Mouse (Mus musculus) kidney, postnatal 0 days (tissue): ENCODE measurements at regions not wholly inside any gene's neighbourhood (a gene's known extent, or its start where the extent isn't known, plus 50 kb on each side); places are given as distances from the start of the nearest gene placed in this dataset.

Experiments
- ATAC-seq: fragments of 200-750 bp; cut with Nextera tagmentation; replicated peaks from 2 replicates; pipeline ENCODE4 v1.8.0; 2017; ENCODE audit warnings: low read depth, moderate number of reproducible peaks, moderate TSS enrichment, moderate library complexity; ENCODE audit not compliant: low FRiP score
- DNase-seq: peaks from one replicate; pipeline ENCODE4 v3.0.0-alpha.2; 2016; ENCODE audit warnings: low spot score
- H3K27ac ChIP-seq: fragments of 300-500 bp; sonication (generic); 2 replicates; pipeline ENCODE4 v1.5.1; 2014; ENCODE audit warnings: mild to moderate bottlenecking
- H3K27me3 ChIP-seq: fragments of 300-500 bp; sonication (generic); 2 replicates; pipeline ENCODE4 v1.6.1; 2014; ENCODE audit warnings: low read length, mixed read lengths; ENCODE audit not compliant: insufficient read depth
- H3K36me3 ChIP-seq: fragments of 300-500 bp; sonication (generic); 2 replicates; pipeline ENCODE4 v1.6.1; 2014; ENCODE audit warnings: low read length, mixed read lengths; ENCODE audit not compliant: insufficient read depth
- H3K4me1 ChIP-seq: fragments of 300-500 bp; sonication (generic); replicated peaks from 2 replicates; pipeline ENCODE4 v1.6.1; 2014; ENCODE audit warnings: antibody characterized with exemption, low read length, mixed read lengths; ENCODE audit not compliant: insufficient read depth
- H3K4me2 ChIP-seq: fragments of 300-500 bp; sonication (generic); 2 replicates; pipeline ENCODE4 v1.6.1; 2014; ENCODE audit warnings: mild to moderate bottlenecking, low read length, moderate library complexity, mixed read lengths
- H3K4me3 ChIP-seq: fragments of 300-500 bp; sonication (generic); replicated peaks from 2 replicates; pipeline ENCODE4 v1.5.1; 2014; ENCODE audit warnings: low read depth, low read length
- H3K9ac ChIP-seq: fragments of 300-500 bp; sonication (generic); 2 replicates; pipeline ENCODE4 v1.6.1; 2014; ENCODE audit warnings: low read depth, low read length
- H3K9me3 ChIP-seq: fragments of 300-500 bp; sonication (generic); replicated peaks from 2 replicates; pipeline ENCODE4 v1.6.1; 2016; ENCODE audit warnings: low read length, inconsistent platforms, mixed read lengths
- CTCF ChIP-seq: IDR thresholded peaks from 2 replicates; pipeline ENCODE4 v1.5.1; 2016; ENCODE audit warnings: antibody characterized with exemption, low read depth, mild to moderate bottlenecking, moderate library complexity
- WGBS: fragments of 180-500 bp; shearing (Covaris S2); extraction: QIAGEN DNeasy Blood & Tissue Kit; methylation state at CpG from one replicate; pipeline ENCODE4 v1.1.7; 2014; 5-methylcytosine and 5-hydroxymethylcytosine counted together

- no peak for ATAC-seq
- 28% methylated on average over 1 of the region's 1 CpGs for WGBS
- Histone ChIP-seq H3K4me1 (no peaks in the 10 kb centered on the region), H3K4me3 (no peak overlapping the region), H3K4me2 (no peak overlapping the region), H3K9me3 (no peaks in the 10 kb centered on the region), H3K9ac (no peak overlapping the region), H3K27me3 (no peaks in the 10 kb centered on the region), H3K27ac (no peak overlapping the region), H3K36me3 (no peaks in the 10 kb centered on the region)
- TF ChIP-seq CTCF, result no peak
- no peak for DNase-seq
Observed at GRCm38 (mm10) chr10:37907731-37908130, 769.0 kb upstream of the Marcks start.

- H3K4me2 ChIP-seq, result no peak overlapping the region
- no peaks in the 10 kb centered on the region for H3K9me3 ChIP-seq
- peak; percentile 21 for DNase-seq
- WGBS, result 67% methylated on average over 1 of the region's 1 CpGs
- no peaks in the 10 kb centered on the region for H3K36me3 ChIP-seq
- H3K4me3 ChIP-seq, result no peak overlapping the region
- H3K9ac ChIP-seq, result no peak overlapping the region
- TF ChIP-seq CTCF, result no peak
- H3K4me1 ChIP-seq, result no peaks in the 10 kb centered on the region
- H3K27ac ChIP-seq, result no peak overlapping the region
- no peaks in the 10 kb centered on the region for H3K27me3 ChIP-seq
- no peak for ATAC-seq
Observed at GRCm38 (mm10) chr10:37887961-37888360, 749.2 kb upstream of the Marcks start.

- Histone ChIP-seq H3K9ac (no peak overlapping the region), H3K27me3 (no peaks in the 10 kb centered on the region), H3K4me3 (no peak overlapping the region), H3K4me1 (no peaks in the 10 kb centered on the region), H3K4me2 (no peak overlapping the region), H3K27ac (no peak overlapping the region), H3K36me3 (no peaks in the 10 kb centered on the region), H3K9me3 (no peaks in the 10 kb centered on the region)
- ATAC-seq, result no peak
- no peak for TF ChIP-seq CTCF
- no peak for DNase-seq
- 78% methylated on average over 5 of the region's 5 CpGs for WGBS
Observed at GRCm38 (mm10) chr10:37880841-37881240, 742.1 kb upstream of the Marcks start.

- TF ChIP-seq CTCF, result no peak
- DNase-seq (no peak), ATAC-seq (no peak)
- no peaks in the 10 kb centered on the region for H3K4me1 ChIP-seq
- no peaks in the 10 kb centered on the region for H3K27me3 ChIP-seq
- H3K27ac ChIP-seq, result no peak overlapping the region
- H3K36me3 ChIP-seq, result no peaks in the 10 kb centered on the region
- WGBS, result 85% methylated on average over 2 of the region's 2 CpGs
- no peak overlapping the region for H3K4me2 ChIP-seq
- no peak overlapping the region for H3K9ac ChIP-seq
- H3K9me3 ChIP-seq, result no peaks in the 10 kb centered on the region
- H3K4me3 ChIP-seq, result no peak overlapping the region
Observed at GRCm38 (mm10) chr10:37873925-37874324, 735.2 kb upstream of the Marcks start.

- Histone ChIP-seq H3K36me3 (no peaks in the 10 kb centered on the region), H3K4me1 (no peaks in the 10 kb centered on the region), H3K27ac (no peak overlapping the region), H3K4me2 (no peak overlapping the region), H3K4me3 (no peak overlapping the region), H3K9me3 (no peaks in the 10 kb centered on the region), H3K27me3 (no peaks in the 10 kb centered on the region), H3K9ac (no peak overlapping the region)
- DNase-seq (peak; percentile 82), ATAC-seq (no peak)
- WGBS, result 11% methylated on average over 4 of the region's 4 CpGs
- no peak for TF ChIP-seq CTCF
Observed at GRCm38 (mm10) chr10:37861001-37861400, 722.3 kb upstream of the Marcks start.

- Histone ChIP-seq H3K4me2 (no peak overlapping the region), H3K9ac (no peak overlapping the region), H3K27me3 (no peaks in the 10 kb centered on the region), H3K9me3 (no peaks in the 10 kb centered on the region), H3K4me3 (no peak overlapping the region), H3K27ac (no peak overlapping the region), H3K4me1 (no peaks in the 10 kb centered on the region), H3K36me3 (no peaks in the 10 kb centered on the region)
- TF ChIP-seq CTCF, result no peak
- ATAC-seq (no peak), DNase-seq (no peak)
- 85% methylated on average over 1 of the region's 1 CpGs for WGBS
Observed at GRCm38 (mm10) chr10:37849291-37849846, 710.6 kb upstream of the Marcks start.

GRCm38 (mm10) chr10:37842820-37843219 lies 704.1 kb upstream of the Marcks start:
- WGBS, result 83% methylated on average over 5 of the region's 5 CpGs

More at GRCm38 (mm10) chr10:37842820-37843219, 704.1 kb upstream of the Marcks start:
- Histone ChIP-seq H3K9ac (no peak overlapping the region), H3K27me3 (no peaks in the 10 kb centered on the region), H3K36me3 (no peaks in the 10 kb centered on the region), H3K4me1 (no peaks in the 10 kb centered on the region), H3K4me2 (no peak overlapping the region), H3K27ac (no peak overlapping the region), H3K9me3 (no peaks in the 10 kb centered on the region), H3K4me3 (no peak overlapping the region)
- no peak for TF ChIP-seq CTCF
- DNase-seq, result no peak
- no peak for ATAC-seq
